Comparison of ENCODE assay signal across 17 mouse cellular contexts in the genomic region with DNA sequence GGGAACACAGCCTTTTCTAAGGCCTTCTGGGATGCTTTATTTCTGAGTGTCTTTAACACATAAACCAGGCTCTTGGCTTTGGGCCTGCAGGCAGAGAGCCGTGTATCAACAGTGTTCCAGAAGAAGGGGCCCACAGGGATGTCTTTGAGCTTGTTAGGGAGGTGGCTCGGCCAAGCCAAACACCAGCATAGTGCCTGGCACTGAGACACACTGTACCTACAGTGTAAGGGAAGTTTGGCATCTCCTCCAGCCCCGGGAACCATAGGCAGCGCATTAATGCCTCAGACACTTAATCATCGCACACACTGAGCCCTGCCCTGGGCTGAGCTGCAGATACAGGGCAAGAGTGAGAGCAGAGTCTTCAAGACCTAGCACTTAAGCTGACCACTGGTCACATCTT. TPM values are rescaled to one million over a fixed set of nuclear protein-coding genes. Genes with fewer than 3 reads are reported as not detected.
DNase-seq lines count a peak whose midpoint lies in the region; ATAC-seq lines count a peak whose summit lies in the region.
"Had no signal": no experiment of that assay in that cellular context is flagged by ENCODE, and none has a peak within 500 bp of the region (broad histone marks: within the 10 kb centered on the region; RNA-seq: fewer than 3 reads in every experiment).

No protein-coding gene starts in this region.

- 0 out of 2 replicates have a peak, but pooled peaks have one; percentile 35 for ATAC-seq in embryonic facial prominence, embryonic 15.5 days (ENCODE audit: insufficient number of reproducible peaks, low FRiP score, low TSS enrichment, low read depth)
- peak; percentile 78 for ATAC-seq in stomach, embryonic 16.5 days (ENCODE audit: insufficient read depth, low FRiP score)
- ATAC-seq: forebrain, embryonic 13.5 days had no signal

- peak overlapping the region; percentile 22; the same call in 1 of the 2 replicates for H3K27ac ChIP-seq in embryonic facial prominence, embryonic 15.5 days (replicated peaks)
- peak overlapping the region; percentile 14; the same call in 1 of the 2 replicates for H3K27ac ChIP-seq in stomach, embryonic 16.5 days (ENCODE audit: low read length)
- H3K27ac ChIP-seq: forebrain, embryonic 13.5 days; heart, adult 2 months; hindbrain, embryonic 10.5 days; neural tube, embryonic 12.5 days had no signal

- DNase-seq in embryo, embryonic 10 days (ENCODE audit: low spot score) = peak; percentile 1
- DNase-seq in embryo, embryonic 10.5 days (ENCODE audit: low spot score) = no peak
- peak; percentile 32 for DNase-seq in kidney, adult 9 months
- no peak for DNase-seq in kidney, postnatal 10 days
- DNase-seq in thymus, postnatal 4 days = no peak
- no peak for DNase-seq in kidney, adult 11 months
- DNase-seq: adrenal gland, postnatal 25 days; B cell, adult 2 months; cerebellum, adult 9-11 months; heart, adult 2 months; thymus, postnatal 14 days had no signal

- no peak overlapping the region for H3K4me2 ChIP-seq in embryonic facial prominence, embryonic 15.5 days (replicated peaks)
- no peak overlapping the region for H3K4me2 ChIP-seq in stomach, embryonic 16.5 days (ENCODE audit: low read depth, low read length)
- H3K4me2 ChIP-seq: forebrain, embryonic 13.5 days; liver, embryonic 11.5 days; neural tube, embryonic 12.5 days had no signal

- H3K36me3 ChIP-seq in embryonic facial prominence, embryonic 15.5 days = no peaks in the 10 kb centered on the region
- H3K36me3 ChIP-seq in stomach, embryonic 16.5 days (ENCODE audit: control insufficient read depth, insufficient read depth, low read length) = no peaks in the 10 kb centered on the region
- H3K36me3 ChIP-seq: hindbrain, embryonic 10.5 days; neural tube, embryonic 12.5 days had no signal

- H3K4me3 ChIP-seq in embryonic facial prominence, embryonic 15.5 days (replicated peaks) = no peak overlapping the region
- H3K4me3 ChIP-seq in stomach, embryonic 16.5 days (replicated peaks; ENCODE audit: low read length) = no peak overlapping the region
- H3K4me3 ChIP-seq: forebrain, embryonic 13.5 days; heart, adult 2 months; hindbrain, embryonic 10.5 days; neural tube, embryonic 12.5 days had no signal

- no peaks in the 10 kb centered on the region for H3K9me3 ChIP-seq in embryonic facial prominence, embryonic 15.5 days (replicated peaks)
- no peaks in the 10 kb centered on the region for H3K9me3 ChIP-seq in stomach, embryonic 16.5 days (replicated peaks; ENCODE audit: control insufficient read depth, low read length)
- H3K9me3 ChIP-seq: forebrain, embryonic 13.5 days; hindbrain, embryonic 10.5 days; neural tube, embryonic 12.5 days had no signal

- H3K27me3 ChIP-seq in embryonic facial prominence, embryonic 15.5 days = no peaks in the 10 kb centered on the region
- no peaks in the 10 kb centered on the region for H3K27me3 ChIP-seq in stomach, embryonic 16.5 days (ENCODE audit: control insufficient read depth, insufficient read depth, low read length)
- H3K27me3 ChIP-seq: forebrain, embryonic 13.5 days had no signal

- H3K9ac ChIP-seq in embryonic facial prominence, embryonic 15.5 days = no peak overlapping the region
- H3K9ac ChIP-seq in stomach, embryonic 16.5 days (ENCODE audit: low read length) = no peak overlapping the region
- H3K9ac ChIP-seq: forebrain, embryonic 13.5 days; neural tube, embryonic 12.5 days had no signal

- WGBS in embryonic facial prominence, embryonic 15.5 days = 71% methylated on average over 5 of the region's 5 CpGs
- WGBS in stomach, embryonic 16.5 days = 48% methylated on average over 5 of the region's 5 CpGs

- no peaks in the 10 kb centered on the region for H3K4me1 ChIP-seq in embryonic facial prominence, embryonic 15.5 days
- no peaks in the 10 kb centered on the region for H3K4me1 ChIP-seq in stomach, embryonic 16.5 days (ENCODE audit: control insufficient read depth, insufficient read depth, low read length)
- H3K4me1 ChIP-seq: forebrain, embryonic 13.5 days; hindbrain, embryonic 10.5 days; neural tube, embryonic 12.5 days had no signal

RNA-seq across cellular contexts. Expression of gene 9530068E07Rik, which starts 22.1 kb away (rescaled TPM):
- polyA plus RNA-seq in embryonic facial prominence, embryonic 15.5 days (2015; fragmentation: Nextera tagmentation; extraction: Ambion mirVana) = 201 and 210 TPM in 2 replicates
- polyA plus RNA-seq in stomach, embryonic 16.5 days (2015; fragmentation: Nextera tagmentation; extraction: Ambion mirVana) = 187 and 200 TPM in 2 replicates

RNA-seq across cellular contexts. Expression of gene Vdac1, which starts 57.7 kb away (rescaled TPM):
- 267 and 268 TPM in 2 replicates for polyA plus RNA-seq in embryonic facial prominence, embryonic 15.5 days (2015; fragmentation: Nextera tagmentation; extraction: Ambion mirVana)
- 280 and 325 TPM in 2 replicates for polyA plus RNA-seq in stomach, embryonic 16.5 days (2015; fragmentation: Nextera tagmentation; extraction: Ambion mirVana)

Comparison
In these comparisons a context has a peak if more than half of its experiments do, and no peak if none do; other contexts are left out.
1. DNase-seq: peak in embryo, embryonic 10 days (single experiment) and kidney, adult 9 months (single experiment); none in embryo, embryonic 10.5 days (single experiment), kidney, postnatal 10 days (single experiment), thymus, postnatal 4 days (single experiment) and kidney, adult 11 months (single experiment).